Mouse (Mus musculus): Measurements from ENCODE around the gene F2rl3. TPM values are rescaled to one million over a fixed set of nuclear protein-coding genes. Genes with fewer than 3 reads are reported as not detected.

The F2rl3 gene
- polyA plus RNA-seq, 1 experiment from 2014 or later: 1.8 TPM

DNA sequence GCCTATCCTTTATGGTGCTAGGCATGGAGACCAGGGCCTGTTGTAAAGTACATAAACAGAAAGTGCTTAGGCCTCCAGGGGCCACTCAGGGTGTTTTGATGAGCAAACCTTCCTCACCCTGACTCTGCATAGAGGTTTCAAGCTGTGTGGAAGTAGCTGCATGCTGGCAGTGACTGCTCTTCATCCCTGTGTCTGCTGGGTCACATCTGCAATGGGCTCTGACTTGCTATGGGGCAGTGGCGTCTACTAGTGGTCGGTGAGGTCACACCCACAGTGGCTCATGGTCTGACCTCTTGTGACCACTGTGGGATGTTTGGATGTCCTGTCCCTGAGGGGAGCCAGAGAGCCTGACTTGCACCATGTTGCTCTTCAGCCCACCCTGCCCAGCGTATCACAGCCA lies 10.6 kb upstream of the F2rl3 start:
- H3K27me3 ChIP-seq: no peaks in the 10 kb centered on the region
- H3K36me3 ChIP-seq: peaks cover 88% of the 10 kb centered on the region
- H3K9me3 ChIP-seq: no peaks in the 10 kb centered on the region
- no peak overlapping the region for H3K4me3 ChIP-seq
- no peaks in the 10 kb centered on the region for H3K4me1 ChIP-seq
- H3K9ac ChIP-seq: no peak overlapping the region
- 86% methylated on average over 3 of the region's 3 CpGs for WGBS
- no peak for ATAC-seq (ENCODE audit: insufficient number of reproducible peaks, insufficient read depth, low FRiP score, low TSS enrichment)
- no peak overlapping the region for H3K27ac ChIP-seq
- no peak overlapping the region for H3K4me2 ChIP-seq (replicated peaks)

DNA sequence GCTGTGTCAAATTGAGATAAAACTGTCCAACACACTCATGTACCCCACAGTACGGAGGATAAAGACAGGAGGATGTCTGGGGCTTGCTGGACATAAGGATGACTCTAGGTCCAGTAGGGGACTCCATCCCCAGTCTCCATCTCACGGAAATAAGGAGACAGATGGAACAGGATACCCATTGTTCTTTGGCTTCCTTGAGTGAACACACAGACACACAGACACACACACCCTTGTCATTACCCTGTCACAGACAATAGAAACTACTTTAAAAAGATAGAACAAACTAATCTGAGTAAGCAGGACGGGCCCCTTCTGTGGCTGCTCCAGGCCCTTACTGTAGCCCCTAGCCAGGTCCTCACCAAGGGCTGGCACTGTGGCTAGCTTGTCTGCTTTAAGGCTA lies 9.4 kb upstream of the F2rl3 start:
- no peak overlapping the region for H3K4me3 ChIP-seq
- WGBS: 72% methylated on average over 3 of the region's 3 CpGs
- H3K9ac ChIP-seq: no peak overlapping the region
- no peaks in the 10 kb centered on the region for H3K27me3 ChIP-seq
- no peak overlapping the region for H3K27ac ChIP-seq
- no peak for ATAC-seq (ENCODE audit: insufficient number of reproducible peaks, insufficient read depth, low FRiP score, low TSS enrichment)
- H3K4me2 ChIP-seq (replicated peaks): no peak overlapping the region
- H3K36me3 ChIP-seq: peaks cover 88% of the 10 kb centered on the region
- no peaks in the 10 kb centered on the region for H3K4me1 ChIP-seq
- no peaks in the 10 kb centered on the region for H3K9me3 ChIP-seq

DNA sequence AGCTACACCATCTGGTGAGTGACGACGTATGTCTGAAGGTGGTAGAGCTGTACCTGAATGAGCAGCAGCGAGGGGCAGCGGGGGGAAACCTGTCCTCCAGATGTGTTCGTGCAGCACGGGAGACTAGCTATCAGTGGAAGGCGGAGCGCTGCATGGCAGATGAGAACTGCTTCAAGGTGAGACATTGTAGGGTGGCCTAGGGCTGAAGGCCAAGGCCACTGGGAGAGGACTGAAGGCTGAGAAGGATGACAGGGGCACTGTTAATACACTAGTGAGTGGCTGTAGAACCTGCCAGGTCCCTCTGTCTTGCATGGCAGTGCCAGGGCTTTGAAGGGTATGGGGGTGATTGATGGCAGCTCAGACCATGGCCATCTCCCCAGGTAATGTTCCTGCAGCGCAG lies 8.5 kb upstream of the F2rl3 start:
- 97% methylated on average over 9 of the region's 9 CpGs for WGBS
- no peak overlapping the region for H3K9ac ChIP-seq

DNA sequence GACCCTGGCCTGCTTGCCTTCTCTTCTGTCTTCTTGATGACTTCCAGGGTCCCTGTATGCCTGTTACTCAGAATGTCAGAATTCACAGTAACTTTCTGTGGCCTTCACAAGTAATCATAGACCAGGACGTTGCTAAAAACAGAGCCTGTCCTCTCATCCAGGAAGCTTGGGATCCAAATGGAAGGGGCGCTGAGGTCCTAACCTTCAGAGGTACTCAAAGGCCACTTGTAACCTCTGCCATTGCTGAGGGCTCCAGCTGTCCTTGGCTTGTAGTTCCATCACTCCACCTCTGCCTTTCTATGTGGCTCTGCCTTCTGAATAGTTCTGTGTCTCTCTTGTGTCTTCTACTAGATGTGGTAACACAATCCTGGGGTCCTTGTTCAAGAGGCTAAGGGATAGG lies 7.9 kb upstream of the F2rl3 start:
- Histone ChIP-seq H3K4me1 (no peaks in the 10 kb centered on the region), H3K36me3 (peaks cover 87% of the 10 kb centered on the region), H3K27ac (no peak overlapping the region), H3K9ac (no peak overlapping the region), H3K9me3 (no peaks in the 10 kb centered on the region), H3K4me2 (replicated peaks) (no peak overlapping the region), H3K4me3 (no peak overlapping the region), H3K27me3 (no peaks in the 10 kb centered on the region)
- ATAC-seq (ENCODE audit: insufficient number of reproducible peaks, insufficient read depth, low FRiP score, low TSS enrichment): no peak
- WGBS: 76% methylated on average over 2 of the region's 2 CpGs

More for the DNA sequence above, 8.5 kb upstream of the F2rl3 start:
- ATAC-seq (ENCODE audit: insufficient number of reproducible peaks, insufficient read depth, low FRiP score, low TSS enrichment): no peak
- Histone ChIP-seq H3K27me3 (no peaks in the 10 kb centered on the region), H3K4me1 (no peaks in the 10 kb centered on the region), H3K4me3 (no peak overlapping the region), H3K36me3 (peaks cover 88% of the 10 kb centered on the region), H3K27ac (no peak overlapping the region), H3K9me3 (no peaks in the 10 kb centered on the region), H3K4me2 (replicated peaks) (no peak overlapping the region)

DNA sequence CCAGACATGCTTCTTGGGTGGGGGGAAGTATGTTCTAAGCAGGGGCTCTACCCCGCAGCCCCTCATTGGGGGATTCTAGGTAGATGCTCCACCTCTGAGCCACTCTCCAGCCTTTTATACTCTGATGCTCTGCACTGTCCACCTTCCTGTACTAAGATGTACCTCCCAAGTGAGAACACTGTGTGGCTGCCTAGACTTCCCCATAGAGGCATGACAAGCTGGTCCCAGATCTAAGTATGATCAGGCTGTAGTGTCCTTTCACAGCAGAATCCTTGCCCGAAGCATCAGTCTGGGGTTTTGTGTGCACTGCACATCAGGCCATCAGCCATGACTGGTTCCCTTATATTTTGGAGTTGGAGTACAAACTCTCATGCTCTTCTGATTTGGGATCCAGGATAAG lies 5.6 kb upstream of the F2rl3 start:
- no peaks in the 10 kb centered on the region for H3K27me3 ChIP-seq
- 91% methylated on average over 2 of the region's 2 CpGs for WGBS
- H3K27ac ChIP-seq: no peak overlapping the region
- no peaks in the 10 kb centered on the region for H3K4me1 ChIP-seq
- no peak overlapping the region for H3K9ac ChIP-seq
- no peak overlapping the region for H3K4me2 ChIP-seq (replicated peaks)
- no peak for ATAC-seq (ENCODE audit: insufficient number of reproducible peaks, insufficient read depth, low FRiP score, low TSS enrichment)
- peaks cover 70% of the 10 kb centered on the region for H3K36me3 ChIP-seq
- H3K4me3 ChIP-seq: no peak overlapping the region
- H3K9me3 ChIP-seq: no peaks in the 10 kb centered on the region

DNA sequence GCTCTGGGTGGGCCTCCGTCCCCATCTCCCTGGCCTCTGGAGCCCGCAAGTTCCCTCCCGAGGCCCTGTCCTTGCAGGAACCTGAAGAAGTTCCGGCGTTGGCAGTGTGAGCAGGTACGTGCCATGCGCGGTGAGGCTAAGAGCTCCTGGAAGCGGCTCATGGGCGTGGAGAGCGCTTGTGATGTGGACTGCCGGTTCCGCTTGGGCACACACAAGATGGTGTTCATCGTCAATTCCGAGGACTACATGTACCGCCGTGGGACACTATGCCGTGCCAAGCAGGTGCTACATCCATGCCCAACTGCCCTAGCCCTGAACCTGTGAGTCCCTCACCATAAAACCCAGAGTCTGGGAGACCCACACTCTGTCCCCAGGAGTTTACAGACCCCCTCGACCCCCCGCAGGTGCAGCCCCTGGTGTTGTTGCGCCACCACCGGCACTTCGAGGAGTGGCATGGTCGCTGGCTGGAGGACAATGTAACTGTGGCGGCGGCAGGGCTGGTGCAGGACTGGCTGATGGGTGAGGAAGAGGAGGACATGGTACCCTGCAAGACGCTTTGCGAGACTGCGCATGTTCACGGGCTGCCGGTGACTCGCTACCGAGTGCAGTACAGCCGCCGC lies 4.8 kb upstream of the F2rl3 start:
- Histone ChIP-seq H3K4me3 (no peak overlapping the region), H3K9ac (no peak overlapping the region), H3K27ac (no peak overlapping the region), H3K9me3 (no peaks in the 10 kb centered on the region), H3K36me3 (peaks cover 61% of the 10 kb centered on the region), H3K4me1 (no peaks in the 10 kb centered on the region), H3K27me3 (no peaks in the 10 kb centered on the region), H3K4me2 (replicated peaks) (no peak overlapping the region)
- no peak for ATAC-seq (ENCODE audit: insufficient number of reproducible peaks, insufficient read depth, low FRiP score, low TSS enrichment)
- 96% methylated on average over 35 of the region's 35 CpGs for WGBS

DNA sequence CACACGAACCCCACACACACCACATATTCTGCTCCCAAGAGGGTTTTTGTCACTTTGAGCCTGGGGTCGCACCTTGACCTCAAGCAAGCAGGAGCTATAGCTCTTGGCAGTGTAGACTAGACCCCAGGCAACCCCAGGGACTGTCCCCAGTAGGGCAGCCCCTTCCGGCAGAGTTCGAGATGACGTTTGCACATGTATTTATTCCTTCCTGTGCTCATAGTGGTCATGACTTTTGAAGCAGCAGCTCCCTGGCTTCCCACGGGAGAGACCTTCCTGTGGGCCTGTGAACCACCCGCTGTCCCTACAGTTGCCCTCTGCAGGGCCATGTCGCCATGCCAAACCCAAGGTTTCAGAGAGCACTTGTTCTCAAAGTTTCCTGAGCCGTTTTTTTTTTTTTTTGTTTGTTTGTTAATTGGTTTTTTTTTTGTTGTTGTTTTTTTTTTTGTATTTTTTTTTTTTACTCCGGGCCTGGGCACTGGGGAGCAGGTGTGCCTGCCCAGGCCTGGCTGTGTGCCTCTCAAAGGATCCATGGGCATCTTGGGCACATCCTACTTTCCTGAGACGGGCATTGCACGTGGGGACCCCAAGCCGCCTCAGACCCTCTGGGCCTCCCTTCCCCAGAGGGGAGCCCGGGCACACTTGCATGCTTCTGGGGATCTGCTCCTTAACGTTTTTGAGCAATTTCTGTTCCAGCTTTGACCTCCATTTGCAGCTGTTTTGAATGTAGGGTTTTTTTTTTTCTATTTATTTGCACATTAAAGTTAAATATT lies 4.1 kb upstream of the F2rl3 start:
- Histone ChIP-seq H3K4me3 (no peak overlapping the region), H3K4me2 (replicated peaks) (no peak overlapping the region), H3K9ac (no peak overlapping the region), H3K27me3 (no peaks in the 10 kb centered on the region), H3K9me3 (no peaks in the 10 kb centered on the region), H3K4me1 (no peaks in the 10 kb centered on the region), H3K36me3 (peaks cover 54% of the 10 kb centered on the region), H3K27ac (no peak overlapping the region)
- ATAC-seq (ENCODE audit: insufficient number of reproducible peaks, insufficient read depth, low FRiP score, low TSS enrichment): no peak
- WGBS: 90% methylated on average over 15 of the region's 15 CpGs

DNA sequence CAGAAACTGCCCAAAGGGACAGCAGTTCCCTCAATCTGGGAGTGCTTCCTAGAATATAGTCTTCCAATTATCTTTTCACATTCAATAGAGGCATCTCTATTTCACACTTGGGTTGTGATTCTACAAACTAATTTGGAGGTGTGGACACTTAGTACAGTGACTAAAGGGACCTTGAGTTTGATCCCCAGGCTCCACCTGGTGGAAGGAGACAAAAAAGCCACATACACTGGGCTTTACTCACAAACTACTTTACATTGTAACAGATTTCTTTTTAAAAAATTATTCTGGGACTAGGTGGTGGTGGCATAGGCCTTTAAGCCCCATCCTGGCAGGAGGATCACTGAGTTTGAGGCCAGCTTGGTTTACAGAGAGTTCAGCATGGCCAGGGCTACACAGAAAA lies 3.4 kb upstream of the F2rl3 start:
- Histone ChIP-seq H3K9me3 (no peaks in the 10 kb centered on the region), H3K4me1 (no peaks in the 10 kb centered on the region), H3K9ac (no peak overlapping the region), H3K4me3 (no peak overlapping the region), H3K27ac (no peak overlapping the region), H3K4me2 (replicated peaks) (no peak overlapping the region), H3K27me3 (no peaks in the 10 kb centered on the region), H3K36me3 (peaks cover 48% of the 10 kb centered on the region)
- ATAC-seq (ENCODE audit: insufficient number of reproducible peaks, insufficient read depth, low FRiP score, low TSS enrichment): no peak

DNA sequence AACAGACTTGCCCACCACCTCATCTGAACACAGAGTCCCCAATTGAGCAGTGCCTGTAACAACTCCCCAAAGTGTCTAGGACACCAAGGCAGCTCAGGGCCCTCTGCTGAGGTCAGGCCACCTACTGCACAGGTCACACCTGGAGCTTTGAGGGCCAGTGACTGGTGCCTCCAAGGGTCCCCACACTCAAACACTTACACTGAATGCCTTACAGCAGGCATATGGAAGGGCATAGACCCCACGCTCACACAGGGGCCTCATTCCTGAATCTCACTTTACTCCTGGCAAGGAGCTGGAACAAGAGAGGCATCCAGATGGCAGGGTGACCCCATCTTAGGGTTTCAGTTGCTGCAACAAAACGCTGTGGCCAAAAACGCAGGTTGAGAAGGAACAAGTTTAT lies 1.5 kb upstream of the F2rl3 start:
- no peak overlapping the region for H3K4me3 ChIP-seq
- H3K27ac ChIP-seq: no peak overlapping the region
- H3K4me2 ChIP-seq (replicated peaks): no peak overlapping the region
- no peaks in the 10 kb centered on the region for H3K27me3 ChIP-seq
- H3K4me1 ChIP-seq: no peaks in the 10 kb centered on the region
- H3K9me3 ChIP-seq: no peaks in the 10 kb centered on the region
- 82% methylated on average over 3 of the region's 3 CpGs for WGBS
- no peak for ATAC-seq (ENCODE audit: insufficient number of reproducible peaks, insufficient read depth, low FRiP score, low TSS enrichment)
- peaks cover 40% of the 10 kb centered on the region for H3K36me3 ChIP-seq
- no peak overlapping the region for H3K9ac ChIP-seq

DNA sequence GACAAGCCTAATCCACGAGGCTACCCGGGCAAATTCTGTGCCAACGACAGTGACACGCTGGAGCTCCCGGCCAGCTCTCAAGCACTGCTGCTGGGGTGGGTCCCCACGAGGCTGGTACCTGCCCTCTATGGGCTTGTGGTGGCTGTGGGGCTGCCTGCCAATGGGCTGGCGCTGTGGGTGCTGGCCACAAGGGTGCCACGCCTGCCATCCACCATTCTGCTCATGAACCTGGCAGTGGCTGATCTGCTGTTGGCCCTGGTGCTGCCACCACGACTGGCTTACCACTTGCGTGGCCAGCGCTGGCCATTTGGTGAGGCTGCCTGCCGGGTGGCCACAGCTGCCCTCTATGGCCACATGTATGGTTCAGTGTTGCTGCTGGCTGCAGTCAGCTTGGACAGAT lies 626 bp downstream of the F2rl3 start:
- H3K9ac ChIP-seq: no peak overlapping the region
- H3K4me3 ChIP-seq: no peak overlapping the region
- peaks cover 19% of the 10 kb centered on the region for H3K36me3 ChIP-seq
- H3K9me3 ChIP-seq: no peaks in the 10 kb centered on the region
- H3K4me2 ChIP-seq (replicated peaks): no peak overlapping the region
- H3K27me3 ChIP-seq: no peaks in the 10 kb centered on the region
- no peaks in the 10 kb centered on the region for H3K4me1 ChIP-seq
- H3K27ac ChIP-seq: no peak overlapping the region
- WGBS: 90% methylated on average over 12 of the region's 12 CpGs
- ATAC-seq (ENCODE audit: insufficient number of reproducible peaks, insufficient read depth, low FRiP score, low TSS enrichment): no peak

DNA sequence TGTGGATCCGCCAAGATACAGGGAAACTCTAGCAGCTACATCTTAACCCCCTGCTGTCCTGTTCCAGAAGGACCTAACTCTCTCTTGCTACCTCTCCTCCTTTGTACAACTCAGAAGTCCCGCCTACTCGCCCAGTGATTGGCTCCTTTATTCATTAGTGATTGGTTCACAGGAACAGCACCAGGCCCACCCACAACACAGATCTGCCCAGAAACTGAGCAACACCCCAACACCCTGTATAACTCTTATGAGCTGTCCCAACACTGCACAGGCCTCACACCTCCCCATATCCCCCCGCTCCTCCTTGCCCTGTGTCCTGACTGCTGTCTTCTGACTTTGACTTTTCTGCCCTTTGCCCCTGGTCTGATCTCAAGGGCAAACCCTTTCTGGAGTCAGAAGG lies 4.0 kb downstream of the F2rl3 start:
- H3K9me3 ChIP-seq: no peaks in the 10 kb centered on the region
- H3K4me1 ChIP-seq: no peaks in the 10 kb centered on the region
- H3K9ac ChIP-seq: no peak overlapping the region
- H3K36me3 ChIP-seq: no peaks in the 10 kb centered on the region
- no peaks in the 10 kb centered on the region for H3K27me3 ChIP-seq
- H3K4me2 ChIP-seq (replicated peaks): no peak overlapping the region
- ATAC-seq (ENCODE audit: insufficient number of reproducible peaks, insufficient read depth, low FRiP score, low TSS enrichment): no peak
- H3K4me3 ChIP-seq: no peak overlapping the region
- WGBS: 65% methylated on average over 4 of the region's 4 CpGs
- no peak overlapping the region for H3K27ac ChIP-seq

DNA sequence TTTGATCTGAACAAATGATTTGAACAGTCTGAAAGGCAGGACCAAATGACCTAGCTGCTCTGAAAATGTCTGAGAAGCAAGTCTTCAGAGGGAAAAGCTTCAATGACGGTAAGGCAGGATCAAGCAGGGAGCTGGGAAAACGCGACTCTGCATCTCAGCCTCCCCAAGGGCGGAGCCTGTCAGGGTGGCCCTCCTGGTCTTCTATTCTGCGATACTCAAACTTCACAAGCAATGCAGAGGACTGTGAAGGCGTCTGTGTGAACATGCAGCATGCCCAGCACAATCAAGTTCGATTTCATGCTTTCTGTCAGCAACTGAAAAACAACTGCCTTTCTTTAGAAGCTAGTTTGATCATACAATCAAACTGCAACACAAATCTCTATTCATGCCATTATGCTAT lies 5.1 kb downstream of the F2rl3 start:
- Histone ChIP-seq H3K4me2 (replicated peaks) (no peak overlapping the region), H3K4me1 (no peaks in the 10 kb centered on the region), H3K27me3 (no peaks in the 10 kb centered on the region), H3K27ac (no peak overlapping the region), H3K4me3 (no peak overlapping the region), H3K9me3 (no peaks in the 10 kb centered on the region), H3K36me3 (no peaks in the 10 kb centered on the region), H3K9ac (no peak overlapping the region)
- 30% methylated on average over 7 of the region's 7 CpGs for WGBS
- no peak for ATAC-seq (ENCODE audit: insufficient number of reproducible peaks, insufficient read depth, low FRiP score, low TSS enrichment)

Data from embryonic facial prominence, embryonic 12.5 days (tissue).